Mouse (Mus musculus): ENCODE data around the gene Znhit6. TPM values are rescaled to one million over a fixed set of nuclear protein-coding genes. Genes with fewer than 3 reads are reported as not detected.

Znhit6 gene
- polyA plus RNA-seq, 1 experiment from 2014 or later, result 35.8 TPM

DNA sequence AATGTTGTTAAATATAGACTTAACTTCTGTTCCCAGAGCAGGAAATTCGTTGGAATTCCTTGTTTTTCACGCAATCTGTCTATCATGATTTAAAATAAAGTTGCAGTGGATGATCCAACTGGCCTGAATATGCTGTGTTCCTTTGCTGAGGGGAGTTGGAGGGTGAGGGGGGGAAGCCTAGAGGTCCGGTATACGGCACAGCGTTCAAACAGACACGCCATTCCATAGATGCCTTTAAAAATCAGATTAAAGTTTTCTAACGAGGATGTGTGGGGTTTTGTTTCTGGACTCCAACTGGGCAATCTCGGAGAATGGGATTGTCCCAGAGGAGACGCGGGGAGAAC, 75.9 kb downstream of the Znhit6 start:
- H3K4me3 ChIP-seq (ENCODE audit: low read depth, low read length), result no peak overlapping the region
- H3K9ac ChIP-seq (ENCODE audit: low read depth, low read length), result no peak overlapping the region
- WGBS, result 4% methylated on average over 10 of the region's 10 CpGs
- peaks cover 26% of the 10 kb centered on the region for H3K27me3 ChIP-seq (ENCODE audit: control insufficient read depth, insufficient read depth, low read depth, low read length)
- H3K4me2 ChIP-seq (ENCODE audit: low read length), result peak overlapping the region; percentile 26; the same call in 1 of the 2 replicates
- no peaks in the 10 kb centered on the region for H3K36me3 ChIP-seq (ENCODE audit: control insufficient read depth, insufficient read depth, low read length)
- no peak overlapping the region for H3K27ac ChIP-seq (ENCODE audit: low read length)
- peaks cover 44% of the 10 kb centered on the region for H3K4me1 ChIP-seq (ENCODE audit: control insufficient read depth, insufficient read depth, low read length)
- no peaks in the 10 kb centered on the region for H3K9me3 ChIP-seq (replicated peaks; ENCODE audit: control insufficient read depth, low read length, poor library complexity, severe bottlenecking)
- no peak for ATAC-seq

DNA sequence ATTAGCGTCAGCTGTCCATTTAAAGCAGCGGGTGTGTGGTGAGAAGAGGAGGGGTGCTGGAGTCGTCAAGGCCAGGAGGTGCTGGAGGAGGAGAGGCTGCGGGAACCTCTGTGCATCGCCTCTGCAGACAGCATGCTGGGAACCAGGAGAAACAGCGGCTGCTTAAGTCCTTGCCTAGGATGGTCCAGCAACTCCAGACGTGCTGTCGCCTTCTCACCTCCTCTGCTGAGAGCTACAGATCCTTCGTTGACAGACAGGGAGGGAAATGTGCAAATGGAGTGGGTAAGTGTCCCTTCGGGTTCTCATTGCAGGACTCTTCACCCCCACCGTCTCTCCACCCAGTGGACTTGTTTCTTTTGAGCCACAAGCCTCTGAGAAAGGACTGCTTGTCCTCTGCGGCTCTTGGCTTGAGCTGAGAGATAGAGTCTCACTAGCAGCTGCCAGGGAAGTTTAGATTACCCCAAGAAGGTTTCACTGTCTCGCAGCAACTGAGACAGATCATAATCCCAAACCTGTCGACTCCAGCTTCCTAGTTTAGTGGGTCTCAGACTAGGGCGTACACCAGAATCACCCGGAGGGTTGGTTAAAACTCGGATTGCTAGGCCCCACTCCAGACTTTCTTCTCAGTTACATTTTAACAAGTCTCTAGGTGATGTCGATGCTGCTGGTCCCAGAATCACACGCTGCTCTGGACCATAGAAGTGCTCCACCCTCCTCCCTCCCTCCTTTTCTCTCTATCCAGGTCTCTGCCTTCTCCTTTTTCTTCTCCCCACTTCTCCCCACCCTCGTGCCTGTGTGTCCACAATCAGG, 76.5 kb downstream of the Znhit6 start:
- WGBS, result 7% methylated on average over 20 of the region's 20 CpGs
- Histone ChIP-seq H3K27me3 (ENCODE audit: control insufficient read depth, insufficient read depth, low read depth, low read length) (peaks cover 25% of the 10 kb centered on the region), H3K4me2 (ENCODE audit: low read length) (peak overlapping the region; percentile 87), H3K27ac (ENCODE audit: low read length) (no peak overlapping the region; the same call in 1 of the 2 replicates), H3K36me3 (ENCODE audit: control insufficient read depth, insufficient read depth, low read length) (no peaks in the 10 kb centered on the region), H3K9ac (ENCODE audit: low read depth, low read length) (peak overlapping the region; percentile 58), H3K9me3 (replicated peaks; ENCODE audit: control insufficient read depth, low read length, poor library complexity, severe bottlenecking) (no peaks in the 10 kb centered on the region), H3K4me3 (ENCODE audit: low read depth, low read length) (peak overlapping the region; percentile 44), H3K4me1 (ENCODE audit: control insufficient read depth, insufficient read depth, low read length) (peaks cover 44% of the 10 kb centered on the region)
- ATAC-seq, result 0 out of 2 replicates have a peak, but pooled peaks have one; percentile 1

DNA sequence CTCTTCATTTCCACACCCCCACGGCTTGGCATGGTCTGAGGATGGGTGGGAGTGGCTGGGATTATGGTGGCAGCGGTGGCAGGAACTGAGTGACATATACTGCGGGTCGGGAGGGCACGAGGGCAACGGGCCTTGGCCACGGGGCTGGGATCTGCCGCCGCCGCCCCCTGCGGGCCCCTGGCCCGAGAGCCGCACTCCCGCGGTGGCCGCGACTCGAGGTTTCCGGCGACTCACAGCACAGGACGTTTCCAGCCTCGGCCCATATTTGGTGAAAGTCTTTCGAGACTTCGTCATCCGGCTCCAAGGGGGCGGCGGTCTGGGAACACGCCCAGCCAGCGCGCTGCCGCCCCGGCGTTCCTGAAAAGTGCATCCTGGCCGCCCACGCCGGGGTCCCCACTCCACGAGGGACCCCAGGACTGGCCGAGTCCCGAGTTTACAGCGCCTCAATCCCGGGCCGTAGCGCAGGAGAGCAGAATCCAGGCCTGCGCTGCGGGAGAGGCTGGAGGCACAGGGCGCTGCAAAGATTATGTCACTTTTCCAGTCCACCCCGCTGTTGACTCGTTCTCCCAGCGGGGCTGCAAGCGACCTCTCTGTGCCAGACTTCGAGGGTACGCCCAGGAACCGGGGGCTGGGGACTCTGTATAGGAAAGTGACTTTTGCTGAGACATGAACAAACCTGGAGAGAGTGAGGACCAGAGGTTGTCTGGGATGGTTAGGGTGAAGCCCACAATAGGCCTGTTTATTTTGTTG, 77.4 kb downstream of the Znhit6 start:
- WGBS, result 1% methylated on average over 53 of the region's 53 CpGs
- no peaks in the 10 kb centered on the region for H3K9me3 ChIP-seq (replicated peaks; ENCODE audit: control insufficient read depth, low read length, poor library complexity, severe bottlenecking)
- H3K4me1 ChIP-seq (ENCODE audit: control insufficient read depth, insufficient read depth, low read length), result peaks cover 44% of the 10 kb centered on the region
- ATAC-seq, result peak; percentile 16; the same call in 1 of the 2 replicates
- H3K27me3 ChIP-seq (ENCODE audit: control insufficient read depth, insufficient read depth, low read depth, low read length), result peaks cover 23% of the 10 kb centered on the region
- H3K9ac ChIP-seq (ENCODE audit: low read depth, low read length), result peak overlapping the region; percentile 58
- no peaks in the 10 kb centered on the region for H3K36me3 ChIP-seq (ENCODE audit: control insufficient read depth, insufficient read depth, low read length)
- H3K27ac ChIP-seq (ENCODE audit: low read length), result no peak overlapping the region; the same call in 1 of the 2 replicates
- peak overlapping the region; percentile 87 for H3K4me2 ChIP-seq (ENCODE audit: low read length)
- peak overlapping the region; percentile 44 for H3K4me3 ChIP-seq (ENCODE audit: low read depth, low read length)

DNA sequence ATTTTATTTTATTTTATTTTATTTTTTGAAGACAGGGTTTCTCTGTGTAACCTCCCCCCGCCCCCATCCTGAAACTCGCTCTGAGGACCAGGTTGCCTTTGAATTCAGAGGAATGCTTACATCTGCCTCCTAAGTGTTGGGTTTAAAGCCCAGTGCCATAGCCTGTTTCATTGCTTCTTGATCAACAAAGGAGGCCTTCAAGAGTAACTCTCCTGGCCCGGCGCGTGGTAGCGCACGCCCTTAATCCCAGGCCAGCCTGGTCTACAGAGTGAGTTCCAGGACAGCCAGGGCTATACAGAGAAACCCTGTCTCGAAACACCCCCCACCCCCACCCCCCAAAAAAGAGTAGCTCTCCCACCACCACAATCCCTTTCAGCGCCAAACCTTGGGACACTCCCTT, 78.0 kb downstream of the Znhit6 start:
- WGBS, result 65% methylated on average over 9 of the region's 9 CpGs
- no peaks in the 10 kb centered on the region for H3K36me3 ChIP-seq (ENCODE audit: control insufficient read depth, insufficient read depth, low read length)
- H3K9me3 ChIP-seq (replicated peaks; ENCODE audit: control insufficient read depth, low read length, poor library complexity, severe bottlenecking), result no peaks in the 10 kb centered on the region

More for the DNA sequence above, 78.0 kb downstream of the Znhit6 start:
- Histone ChIP-seq H3K4me3 (ENCODE audit: low read depth, low read length) (no peak overlapping the region), H3K27ac (ENCODE audit: low read length) (no peak overlapping the region), H3K4me2 (ENCODE audit: low read length) (no peak overlapping the region), H3K4me1 (ENCODE audit: control insufficient read depth, insufficient read depth, low read length) (peaks cover 39% of the 10 kb centered on the region), H3K9ac (ENCODE audit: low read depth, low read length) (no peak overlapping the region), H3K27me3 (ENCODE audit: control insufficient read depth, insufficient read depth, low read depth, low read length) (peaks cover 21% of the 10 kb centered on the region)
- ATAC-seq, result no peak

Other genes starting within 250 kb of the Znhit6 start
- 7.2 and 7.9 TPM in 2 replicates for gene Ccn1, start 73.8 kb downstream of the Znhit6 start, polyA plus RNA-seq (2015; fragmentation: Nextera tagmentation; extraction: Ambion mirVana)
- gene Ddah1, start 182.5 kb downstream of the Znhit6 start, polyA plus RNA-seq (2015; fragmentation: Nextera tagmentation; extraction: Ambion mirVana), result 151 and 166 TPM in 2 replicates